Mouse (Mus musculus): Measurements from ENCODE around the gene Otud7b. TPM values are rescaled to one million over a fixed set of nuclear protein-coding genes. Genes with fewer than 3 reads are reported as not detected.

Gene Otud7b
- polyA plus RNA-seq, 1 experiment: 11.6 TPM

DNA sequence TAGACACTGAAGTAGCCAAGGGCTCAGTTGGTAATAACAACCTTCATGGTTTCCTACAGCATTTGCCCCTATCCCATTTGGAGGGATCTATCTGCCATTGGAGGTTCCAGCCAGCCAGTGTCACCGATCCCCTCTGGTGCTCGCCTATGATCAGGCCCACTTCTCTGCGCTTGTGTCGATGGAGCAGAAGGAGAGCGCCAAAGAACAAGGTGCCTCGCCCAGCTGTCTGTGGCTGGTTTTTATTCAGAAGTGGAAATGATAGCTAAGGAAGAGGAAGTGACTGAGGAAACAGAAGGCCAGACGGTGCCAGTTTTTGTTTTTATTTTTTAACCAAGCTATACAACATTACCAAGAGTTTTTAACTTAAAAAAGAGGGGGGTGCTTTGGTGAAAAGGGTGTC, 47.5 kb downstream of the Otud7b start:
- H3K4me3 ChIP-seq (ENCODE audit: control insufficient read depth, insufficient read depth, low read length): no peak overlapping the region
- H3K4me1 ChIP-seq (replicated peaks; ENCODE audit: control insufficient read depth, insufficient read depth, low read length): no peaks in the 10 kb centered on the region
- 66% methylated on average over 7 of the region's 7 CpGs for WGBS
- no peak overlapping the region for H3K27ac ChIP-seq (ENCODE audit: control insufficient read depth, insufficient read depth, low read length)
- H3K27me3 ChIP-seq (ENCODE audit: control insufficient read depth, insufficient read depth, low read length): no peaks in the 10 kb centered on the region
- peaks cover 23% of the 10 kb centered on the region for H3K36me3 ChIP-seq (ENCODE audit: control insufficient read depth, insufficient read depth, low read length)
- no peak for DNase-seq
- TF ChIP-seq CTCF (IDR thresholded peaks at IDR 0.05; ENCODE audit: borderline replicate concordance, control insufficient read depth, extremely low read depth, insufficient read depth, low read length, poor library complexity): no peak

- 99% methylated on average over 5 of the region's 5 CpGs for WGBS
- H3K27ac ChIP-seq (ENCODE audit: control insufficient read depth, insufficient read depth, low read length): no peak overlapping the region
- no peak for DNase-seq
- peaks cover 23% of the 10 kb centered on the region for H3K36me3 ChIP-seq (ENCODE audit: control insufficient read depth, insufficient read depth, low read length)
- H3K4me3 ChIP-seq (ENCODE audit: control insufficient read depth, insufficient read depth, low read length): no peak overlapping the region
- no peak for TF ChIP-seq CTCF (IDR thresholded peaks at IDR 0.05; ENCODE audit: borderline replicate concordance, control insufficient read depth, extremely low read depth, insufficient read depth, low read length, poor library complexity)
- TF ChIP-seq POLR2A (IDR thresholded peaks at IDR 0.05; ENCODE audit: control insufficient read depth, extremely low read depth, insufficient read depth, low read length, poor library complexity): no peak
- H3K27me3 ChIP-seq (ENCODE audit: control insufficient read depth, insufficient read depth, low read length): no peaks in the 10 kb centered on the region
- H3K4me1 ChIP-seq (replicated peaks; ENCODE audit: control insufficient read depth, insufficient read depth, low read length): no peaks in the 10 kb centered on the region
Measured at GRCm38 (mm10) chr3:96152611-96153010, 48.3 kb downstream of the Otud7b start.

GRCm38 (mm10) chr3:96155501-96155900, 51.2 kb downstream of the Otud7b start:
- no peak for DNase-seq
- H3K27ac ChIP-seq (ENCODE audit: control insufficient read depth, insufficient read depth, low read length): no peak overlapping the region
- no peak overlapping the region for H3K4me3 ChIP-seq (ENCODE audit: control insufficient read depth, insufficient read depth, low read length)
- TF ChIP-seq POLR2A (IDR thresholded peaks at IDR 0.05; ENCODE audit: control insufficient read depth, extremely low read depth, insufficient read depth, low read length, poor library complexity) (no peak), CTCF (IDR thresholded peaks at IDR 0.05; ENCODE audit: borderline replicate concordance, control insufficient read depth, extremely low read depth, insufficient read depth, low read length, poor library complexity) (no peak)
- H3K36me3 ChIP-seq (ENCODE audit: control insufficient read depth, insufficient read depth, low read length): peaks cover 23% of the 10 kb centered on the region
- H3K27me3 ChIP-seq (ENCODE audit: control insufficient read depth, insufficient read depth, low read length): no peaks in the 10 kb centered on the region
- H3K4me1 ChIP-seq (replicated peaks; ENCODE audit: control insufficient read depth, insufficient read depth, low read length): no peaks in the 10 kb centered on the region
- 93% methylated on average over 8 of the region's 8 CpGs for WGBS

GRCm38 (mm10) chr3:96159820-96160219, 55.5 kb downstream of the Otud7b start:
- 76% methylated on average over 4 of the region's 4 CpGs for WGBS
- no peak for DNase-seq
- H3K4me3 ChIP-seq (ENCODE audit: control insufficient read depth, insufficient read depth, low read length): no peak overlapping the region
- peaks cover 7% of the 10 kb centered on the region; the same call in 1 of the 2 replicates for H3K27me3 ChIP-seq (ENCODE audit: control insufficient read depth, insufficient read depth, low read length)
- peaks cover 10% of the 10 kb centered on the region for H3K4me1 ChIP-seq (replicated peaks; ENCODE audit: control insufficient read depth, insufficient read depth, low read length)
- peaks cover 8% of the 10 kb centered on the region for H3K36me3 ChIP-seq (ENCODE audit: control insufficient read depth, insufficient read depth, low read length)
- no peak overlapping the region for H3K27ac ChIP-seq (ENCODE audit: control insufficient read depth, insufficient read depth, low read length)
- no peak for TF ChIP-seq POLR2A (IDR thresholded peaks at IDR 0.05; ENCODE audit: control insufficient read depth, extremely low read depth, insufficient read depth, low read length, poor library complexity)
- no peak for TF ChIP-seq CTCF (IDR thresholded peaks at IDR 0.05; ENCODE audit: borderline replicate concordance, control insufficient read depth, extremely low read depth, insufficient read depth, low read length, poor library complexity)

- Histone ChIP-seq H3K27me3 (ENCODE audit: control insufficient read depth, insufficient read depth, low read length) (peaks cover 7% of the 10 kb centered on the region; the same call in 1 of the 2 replicates), H3K36me3 (ENCODE audit: control insufficient read depth, insufficient read depth, low read length) (peaks cover 5% of the 10 kb centered on the region; the same call in 1 of the 2 replicates), H3K4me1 (replicated peaks; ENCODE audit: control insufficient read depth, insufficient read depth, low read length) (peaks cover 10% of the 10 kb centered on the region), H3K4me3 (ENCODE audit: control insufficient read depth, insufficient read depth, low read length) (no peak overlapping the region), H3K27ac (ENCODE audit: control insufficient read depth, insufficient read depth, low read length) (no peak overlapping the region)
- DNase-seq: no peak
- WGBS: 63% methylated on average over 4 of the region's 4 CpGs
- TF ChIP-seq CTCF (IDR thresholded peaks at IDR 0.05; ENCODE audit: borderline replicate concordance, control insufficient read depth, extremely low read depth, insufficient read depth, low read length, poor library complexity) (no peak), POLR2A (IDR thresholded peaks at IDR 0.05; ENCODE audit: control insufficient read depth, extremely low read depth, insufficient read depth, low read length, poor library complexity) (no peak)
Measured at GRCm38 (mm10) chr3:96160222-96160802, 56.0 kb downstream of the Otud7b start.

GRCm38 (mm10) chr3:96160803-96161516, 56.6 kb downstream of the Otud7b start:
- peaks cover 7% of the 10 kb centered on the region; the same call in 1 of the 2 replicates for H3K27me3 ChIP-seq (ENCODE audit: control insufficient read depth, insufficient read depth, low read length)
- H3K36me3 ChIP-seq (ENCODE audit: control insufficient read depth, insufficient read depth, low read length): no peaks in the 10 kb centered on the region
- H3K4me1 ChIP-seq (replicated peaks; ENCODE audit: control insufficient read depth, insufficient read depth, low read length): peaks cover 10% of the 10 kb centered on the region
- H3K4me3 ChIP-seq (ENCODE audit: control insufficient read depth, insufficient read depth, low read length): peak overlapping the region; percentile 27
- DNase-seq: no peak
- 9% methylated on average over 12 of the region's 12 CpGs for WGBS
- peak overlapping the region; percentile 12; the same call in 1 of the 2 replicates for H3K27ac ChIP-seq (ENCODE audit: control insufficient read depth, insufficient read depth, low read length)
- no peak for TF ChIP-seq CTCF (IDR thresholded peaks at IDR 0.05; ENCODE audit: borderline replicate concordance, control insufficient read depth, extremely low read depth, insufficient read depth, low read length, poor library complexity)
- TF ChIP-seq POLR2A (IDR thresholded peaks at IDR 0.05; ENCODE audit: control insufficient read depth, extremely low read depth, insufficient read depth, low read length, poor library complexity): no peak

All from thymus, adult 2 months (tissue).